Mouse (Mus musculus): ENCODE results near the gene Ccdc78.

Gene Ccdc78

DNA sequence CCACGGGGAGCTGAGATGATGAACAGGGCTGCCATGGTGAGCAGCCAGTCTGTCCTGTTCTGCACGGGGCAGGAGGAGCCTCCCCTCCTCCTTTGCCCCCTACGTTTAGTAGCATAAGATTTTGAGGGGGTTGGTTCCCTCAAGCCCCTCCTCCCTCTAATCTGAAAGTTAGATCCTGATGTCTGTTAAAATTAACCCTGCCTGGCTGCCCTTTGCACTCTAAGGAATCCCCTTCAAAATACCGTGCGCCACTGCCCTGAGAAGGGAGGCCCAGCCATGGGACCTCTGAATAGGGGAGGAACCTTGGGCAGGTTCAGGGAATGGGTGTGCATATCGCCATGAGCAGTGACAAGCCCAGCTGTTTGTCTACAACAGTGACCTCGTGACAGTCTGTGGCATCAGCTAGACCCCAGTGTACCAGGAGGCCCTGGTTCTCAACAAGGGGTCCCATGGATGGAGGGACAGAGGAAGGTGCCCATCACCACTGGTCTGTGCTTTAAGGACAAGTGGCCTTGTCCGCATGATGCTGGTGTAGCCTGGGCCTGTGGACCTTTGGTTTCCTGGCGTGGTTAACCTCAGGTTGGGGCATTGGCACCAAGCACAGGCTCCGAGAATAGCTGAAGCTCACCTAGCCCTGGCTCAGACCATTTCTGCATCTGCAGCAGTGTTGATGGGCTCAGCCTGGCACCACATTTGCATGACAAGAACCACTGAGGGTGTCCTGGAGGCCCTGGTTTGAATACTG lies 10.9 kb upstream of the Ccdc78 start:
- in situ Hi-C loops (cut with MboI; ENCODE audit: low pct_unique_long_range_greater_than_20kb in 1 of 2, low sequenced_read_pairs in 2 of 2, unreplicated experiment in 1 of 2): no loop called here

DNA sequence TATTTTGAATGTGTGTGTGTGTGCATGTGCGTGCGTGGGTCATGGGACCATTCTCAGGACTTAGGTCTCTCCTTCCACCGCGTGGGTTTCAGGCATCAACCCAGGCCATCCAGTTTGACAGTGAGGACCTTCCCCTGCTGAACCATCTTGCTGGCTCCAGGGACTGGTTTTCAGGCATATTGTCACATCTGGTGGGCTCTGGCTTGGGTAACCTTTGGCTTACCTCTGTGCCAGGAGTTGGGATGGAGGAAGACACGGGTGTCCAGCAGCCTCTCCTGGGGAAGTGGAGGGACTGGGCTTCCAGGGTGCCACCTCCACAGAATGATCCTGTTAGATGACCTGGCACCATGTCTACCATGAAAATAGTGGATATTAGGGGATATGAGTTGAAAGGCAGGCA lies 8.4 kb upstream of the Ccdc78 start:
- in situ Hi-C loops (cut with MboI; ENCODE audit: low pct_unique_long_range_greater_than_20kb in 1 of 2, low sequenced_read_pairs in 2 of 2, unreplicated experiment in 1 of 2): no loop called here

DNA sequence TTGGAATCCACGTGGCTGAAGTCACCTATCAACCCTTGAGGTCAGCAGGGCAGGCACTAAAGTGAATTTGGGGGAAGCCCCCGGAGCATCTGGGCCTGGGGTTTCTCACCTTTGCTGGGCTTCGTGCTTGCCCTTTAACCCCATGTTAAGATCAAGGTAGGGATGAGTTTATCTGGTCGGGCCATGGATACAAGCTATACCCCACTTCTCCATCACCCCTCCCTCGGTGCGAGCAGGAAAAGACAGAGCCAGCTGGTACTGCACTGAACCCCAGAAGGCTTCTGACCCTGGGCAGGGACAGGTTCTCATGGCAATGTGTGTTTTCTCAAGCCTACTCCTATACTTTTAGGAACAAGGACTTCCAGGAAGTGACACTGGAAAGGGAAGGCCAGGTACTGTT lies 5.0 kb upstream of the Ccdc78 start:
- in situ Hi-C loops (cut with MboI; ENCODE audit: low pct_unique_long_range_greater_than_20kb in 1 of 2, low sequenced_read_pairs in 2 of 2, unreplicated experiment in 1 of 2): no loop called here

DNA sequence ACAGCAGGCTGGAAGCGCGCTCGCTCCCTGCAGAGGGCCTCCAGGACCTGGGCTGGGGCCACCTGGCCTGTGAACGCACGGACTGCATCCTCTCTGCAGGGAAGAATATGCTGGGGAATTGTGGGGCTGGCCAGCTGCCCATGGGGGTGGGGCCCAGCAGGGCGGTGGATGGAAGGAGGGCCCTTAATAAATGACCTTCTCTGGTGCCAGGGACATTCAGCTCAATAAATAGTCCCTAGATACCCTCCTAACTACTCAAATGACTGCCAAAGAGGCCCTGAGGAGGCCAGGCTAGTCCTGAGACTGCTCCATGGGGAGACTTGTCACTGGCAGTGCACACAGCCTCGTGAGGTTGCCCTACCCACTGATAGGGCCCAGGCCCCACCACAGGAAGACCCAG lies 3.3 kb upstream of the Ccdc78 start:
- in situ Hi-C loops (cut with MboI; ENCODE audit: low pct_unique_long_range_greater_than_20kb in 1 of 2, low sequenced_read_pairs in 2 of 2, unreplicated experiment in 1 of 2): no loop called here

DNA sequence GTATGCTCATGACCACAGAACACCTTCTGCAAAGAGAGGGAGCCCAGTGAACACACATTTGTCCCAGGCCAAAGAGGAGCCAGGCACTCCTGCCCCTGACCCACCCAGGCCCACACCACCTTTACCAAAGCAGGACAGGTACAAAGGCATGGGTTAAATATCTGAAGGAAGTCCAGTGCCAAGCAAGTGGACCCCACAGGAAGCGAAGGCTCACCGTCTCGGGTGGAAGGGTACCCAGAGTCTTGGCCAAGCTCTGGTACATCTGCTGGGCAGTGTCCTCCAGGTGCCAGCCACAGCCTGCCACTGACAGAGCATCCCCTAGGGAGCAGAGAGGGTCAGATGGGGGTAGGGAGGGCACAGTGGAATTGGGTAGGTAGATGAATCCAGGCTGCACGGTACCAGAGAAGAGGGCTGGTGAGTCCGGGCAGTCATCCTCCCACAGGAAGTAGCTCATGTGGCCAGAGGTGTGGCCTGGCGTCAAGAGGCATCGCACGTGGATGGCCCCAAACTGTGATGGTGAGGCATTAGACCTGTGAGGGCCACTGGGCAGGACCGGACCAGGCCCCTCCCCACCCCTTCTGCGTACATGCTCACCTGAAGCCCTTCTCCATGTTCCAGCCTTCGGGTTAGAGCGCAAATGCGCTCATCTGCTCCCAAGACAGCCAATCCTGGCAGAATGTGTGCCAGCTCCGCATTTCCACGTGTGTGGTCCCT lies 2.4 kb upstream of the Ccdc78 start:
- in situ Hi-C loops (cut with MboI; ENCODE audit: low pct_unique_long_range_greater_than_20kb in 1 of 2, low sequenced_read_pairs in 2 of 2, unreplicated experiment in 1 of 2): no loop called here

DNA sequence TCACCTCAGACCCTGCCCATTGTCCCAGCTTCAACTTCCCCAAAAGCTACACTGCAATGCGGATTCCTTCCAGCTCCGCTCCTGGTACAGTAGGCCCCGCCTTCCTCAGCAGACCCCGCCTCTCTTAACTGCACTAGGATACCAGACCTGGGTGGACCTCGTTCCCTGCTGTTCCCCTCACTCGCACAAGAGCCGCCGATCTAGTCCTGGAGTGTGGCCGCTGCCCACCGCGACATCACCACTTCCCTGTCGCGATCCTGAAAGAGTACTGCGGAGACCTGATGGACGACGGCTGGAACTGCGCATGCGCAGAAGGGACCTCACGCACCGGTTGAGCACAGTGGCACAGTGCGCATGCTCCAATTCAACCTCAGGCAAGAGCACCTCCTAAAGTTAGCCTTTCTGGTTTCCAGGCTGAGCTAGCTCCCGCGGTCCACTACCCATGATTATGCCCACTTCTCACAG lies 1.1 kb upstream of the Ccdc78 start, which contains the start of gene Haghl:
Haghl (minus strand) TSS at position 393 of the 465 bp plus-strand sequence.
- in situ Hi-C loops (cut with MboI; ENCODE audit: low pct_unique_long_range_greater_than_20kb in 1 of 2, low sequenced_read_pairs in 2 of 2, unreplicated experiment in 1 of 2): no loop called here

DNA sequence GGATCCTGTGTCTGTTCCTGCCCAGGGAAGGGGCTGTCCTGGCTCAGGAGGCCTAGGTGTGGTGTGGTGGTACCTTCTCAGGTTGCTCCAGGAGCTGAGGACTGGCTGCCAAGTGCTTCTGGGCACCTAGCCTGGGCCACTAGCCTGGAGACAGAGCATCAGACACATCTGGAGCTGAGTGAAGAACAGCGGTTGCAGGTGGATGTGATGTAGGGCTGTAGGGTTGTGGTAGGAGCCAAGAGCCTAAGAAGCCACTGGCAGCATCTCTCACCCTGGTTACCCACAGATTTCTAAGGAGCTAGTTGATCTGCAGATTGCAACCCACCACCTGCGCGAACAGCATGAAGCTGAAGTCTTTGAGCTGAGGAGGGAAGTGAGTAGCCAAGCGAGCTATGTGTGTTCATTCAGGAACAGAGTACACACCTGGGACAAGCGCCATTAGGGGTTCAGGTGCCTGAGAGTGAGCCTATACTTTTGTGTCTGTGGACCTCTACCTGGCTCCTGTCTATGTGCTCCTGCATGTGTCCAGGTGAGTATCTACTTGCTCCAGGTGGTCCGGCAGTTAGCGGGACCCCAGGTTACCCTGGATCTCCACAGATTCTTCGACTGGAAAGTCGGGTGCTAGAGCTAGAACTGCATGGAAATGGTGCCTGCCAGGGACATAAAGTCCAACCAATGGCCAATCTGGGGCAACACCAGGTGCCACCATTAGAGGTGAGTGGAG lies 563 bp downstream of the Ccdc78 start:
- in situ Hi-C loops (cut with MboI; ENCODE audit: low pct_unique_long_range_greater_than_20kb in 1 of 2, low sequenced_read_pairs in 2 of 2, unreplicated experiment in 1 of 2): no loop called here

DNA sequence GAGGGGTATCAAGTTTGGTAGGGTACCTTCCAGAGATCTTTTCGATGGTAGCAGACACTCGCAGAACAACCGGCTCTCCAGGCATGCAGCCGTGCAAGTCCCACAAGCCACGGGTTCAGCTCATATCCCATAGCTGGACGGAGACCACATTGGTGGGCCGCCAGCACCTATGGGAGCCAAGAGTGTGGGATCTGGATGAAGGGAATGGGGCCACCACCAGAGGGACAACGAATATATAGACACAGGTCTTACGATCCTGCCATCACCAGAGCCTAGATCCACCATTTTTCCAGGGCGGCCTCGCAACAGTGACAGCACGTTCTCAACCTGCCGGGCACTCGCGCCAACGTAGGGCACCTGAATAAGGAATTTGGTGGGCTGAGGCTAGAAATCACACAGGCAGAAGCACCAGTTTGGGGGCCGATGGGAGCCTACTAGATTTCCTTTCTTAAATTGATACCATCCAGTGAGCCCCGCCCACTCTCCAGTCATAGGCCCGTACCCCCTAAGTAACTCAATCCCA lies 5.0 kb downstream of the Ccdc78 start:
- in situ Hi-C loops (cut with MboI; ENCODE audit: low pct_unique_long_range_greater_than_20kb in 1 of 2, low sequenced_read_pairs in 2 of 2, unreplicated experiment in 1 of 2): loop anchor here (10.0 kb wide), 2 partner anchors 57 to 317 kb away; partner anchors contain the start of gene Mslnl (in 1 of the 2)

DNA sequence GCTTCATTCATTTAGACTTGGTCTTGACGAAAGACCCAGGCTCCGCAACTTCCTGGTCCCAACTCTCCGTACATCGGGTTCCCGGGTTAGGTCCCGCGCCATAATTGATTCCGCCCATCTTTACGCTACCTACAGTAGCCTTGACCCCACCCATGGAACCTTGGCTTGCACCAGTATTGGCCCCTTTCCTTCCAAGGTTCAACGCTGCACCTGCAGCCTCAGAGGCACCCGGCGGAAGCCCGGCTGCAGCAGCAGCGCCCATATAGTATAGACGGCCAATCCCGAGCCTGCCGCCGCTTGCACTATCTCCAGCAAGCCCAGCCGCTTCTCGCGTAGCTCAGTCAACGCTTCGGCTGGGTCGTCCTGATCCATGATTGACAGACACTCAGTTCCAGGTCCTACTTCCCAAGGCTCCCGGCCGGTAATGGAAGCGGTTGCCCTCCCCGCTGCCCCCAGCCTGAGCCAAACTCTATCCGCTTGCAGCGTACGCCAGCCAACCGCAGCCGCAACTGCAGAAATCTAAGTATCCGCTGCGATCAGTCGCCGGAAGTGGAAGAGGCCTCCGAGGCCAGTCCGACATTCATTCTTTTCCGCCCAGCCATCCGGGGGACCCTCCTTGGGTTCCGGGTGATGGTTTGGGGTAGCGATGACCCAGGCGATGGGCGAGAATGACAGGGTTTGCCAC lies 5.6 kb downstream of the Ccdc78 start:
- in situ Hi-C loops (cut with MboI; ENCODE audit: low pct_unique_long_range_greater_than_20kb in 1 of 2, low sequenced_read_pairs in 2 of 2, unreplicated experiment in 1 of 2): loop anchor here (10.0 kb wide), 2 partner anchors 57 to 317 kb away; partner anchors contain the start of gene Mslnl (in 1 of the 2)

DNA sequence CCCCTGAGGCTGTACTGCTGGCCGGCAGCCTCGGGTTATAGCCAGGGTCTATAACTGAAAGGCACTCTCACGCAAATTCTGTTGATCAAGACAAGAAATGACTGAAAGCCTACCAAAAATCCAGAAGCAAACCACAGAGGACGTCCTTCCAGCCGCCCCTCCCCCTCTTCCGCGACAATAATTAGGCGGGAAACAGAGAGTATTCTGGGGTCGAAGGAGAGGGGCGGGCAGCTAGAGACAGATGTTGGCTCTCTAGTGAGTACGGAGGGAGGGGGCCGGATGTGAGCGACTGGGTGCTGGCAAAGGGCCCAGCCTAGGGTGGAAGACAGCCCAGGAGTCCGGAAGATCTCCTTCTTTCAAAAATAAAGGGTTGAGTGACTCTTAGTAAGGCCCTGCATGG lies 6.2 kb downstream of the Ccdc78 start, which contains the start of gene Fam173a:
Fam173a (minus strand) TSS at position 287 of the 400 bp plus-strand sequence.
- in situ Hi-C loops (cut with MboI; ENCODE audit: low pct_unique_long_range_greater_than_20kb in 1 of 2, low sequenced_read_pairs in 2 of 2, unreplicated experiment in 1 of 2): loop anchor here (10.0 kb wide), 2 partner anchors 58 to 318 kb away; partner anchors contain the start of gene Mslnl (in 1 of the 2)

DNA sequence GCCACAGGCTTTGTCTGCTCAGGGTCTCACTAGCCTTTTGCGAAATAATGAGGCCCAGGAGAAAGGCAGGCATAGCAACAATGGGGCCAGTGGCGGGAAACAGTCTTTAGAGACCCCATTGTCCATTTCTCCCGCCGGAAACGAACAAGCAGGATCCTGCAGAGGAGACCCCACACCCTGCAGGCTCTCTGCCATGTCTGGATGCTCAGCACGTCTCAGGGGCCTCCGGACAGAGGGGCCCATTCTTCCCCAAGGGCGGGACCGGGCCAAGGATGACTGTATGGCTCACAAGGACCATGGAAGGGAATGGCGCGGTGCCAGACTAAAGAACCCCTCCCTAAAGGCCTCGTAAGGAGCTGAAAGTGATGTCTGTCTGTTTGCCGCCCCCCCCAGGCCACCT lies 7.8 kb downstream of the Ccdc78 start:
- in situ Hi-C loops (cut with MboI; ENCODE audit: low pct_unique_long_range_greater_than_20kb in 1 of 2, low sequenced_read_pairs in 2 of 2, unreplicated experiment in 1 of 2): loop anchor here (10.0 kb wide), 2 partner anchors 59 to 319 kb away; partner anchors contain the start of gene Mslnl (in 1 of the 2)

DNA sequence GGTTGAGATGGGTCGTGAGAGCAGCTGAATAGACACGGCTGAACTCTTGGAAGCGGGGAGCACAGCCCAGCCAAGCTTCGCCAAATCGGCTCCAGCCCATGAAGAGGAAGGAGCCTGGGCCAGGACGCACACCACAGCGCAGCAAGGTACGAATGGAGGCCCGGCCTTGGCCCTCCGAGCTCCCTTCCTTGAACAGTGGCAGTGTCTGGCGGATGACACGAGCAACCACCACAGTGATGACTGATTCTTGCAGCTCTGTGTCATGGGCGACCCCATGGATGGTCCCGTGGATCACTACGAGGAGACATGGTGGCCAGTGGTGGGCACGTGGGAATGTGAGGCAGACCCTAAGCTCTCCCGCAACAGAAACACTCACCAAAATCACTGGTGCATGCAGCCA lies 8.6 kb downstream of the Ccdc78 start:
- in situ Hi-C loops (cut with MboI; ENCODE audit: low pct_unique_long_range_greater_than_20kb in 1 of 2, low sequenced_read_pairs in 2 of 2, unreplicated experiment in 1 of 2): loop anchor here (10.0 kb wide), 2 partner anchors 60 to 320 kb away; partner anchors contain the start of gene Mslnl (in 1 of the 2)

DNA sequence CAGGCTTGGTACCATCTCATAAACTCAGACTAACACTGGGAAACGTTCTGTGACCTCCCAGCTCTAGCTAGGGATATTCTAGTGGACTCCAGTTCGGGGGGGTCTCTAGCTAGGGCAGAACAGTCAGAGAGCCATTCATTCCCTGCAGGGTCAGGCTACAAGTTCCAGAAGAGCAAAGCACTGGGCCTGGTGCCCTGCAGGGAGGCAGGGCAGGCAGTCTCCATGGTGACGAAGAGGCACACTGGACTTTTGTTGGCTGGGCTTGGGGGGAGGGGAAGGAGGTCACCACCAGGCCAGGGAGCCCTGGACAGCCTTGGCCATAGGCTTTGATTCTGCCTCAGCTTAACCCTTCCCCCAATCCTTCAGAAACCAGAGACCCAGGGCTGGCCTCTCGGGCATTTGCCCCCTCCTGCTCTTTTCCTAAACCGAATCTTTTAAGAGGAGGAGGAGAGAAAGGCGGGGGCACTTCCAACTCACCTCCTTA lies 9.3 kb downstream of the Ccdc78 start, which contains the start of gene AC134908.4:
AC134908.4 (minus strand) TSS at position 51 of the 484 bp plus-strand sequence.
- in situ Hi-C loops (cut with MboI; ENCODE audit: low pct_unique_long_range_greater_than_20kb in 1 of 2, low sequenced_read_pairs in 2 of 2, unreplicated experiment in 1 of 2): loop anchor here (10.0 kb wide), 2 partner anchors 61 to 321 kb away; partner anchors contain the start of gene Mslnl (in 1 of the 2)

DNA sequence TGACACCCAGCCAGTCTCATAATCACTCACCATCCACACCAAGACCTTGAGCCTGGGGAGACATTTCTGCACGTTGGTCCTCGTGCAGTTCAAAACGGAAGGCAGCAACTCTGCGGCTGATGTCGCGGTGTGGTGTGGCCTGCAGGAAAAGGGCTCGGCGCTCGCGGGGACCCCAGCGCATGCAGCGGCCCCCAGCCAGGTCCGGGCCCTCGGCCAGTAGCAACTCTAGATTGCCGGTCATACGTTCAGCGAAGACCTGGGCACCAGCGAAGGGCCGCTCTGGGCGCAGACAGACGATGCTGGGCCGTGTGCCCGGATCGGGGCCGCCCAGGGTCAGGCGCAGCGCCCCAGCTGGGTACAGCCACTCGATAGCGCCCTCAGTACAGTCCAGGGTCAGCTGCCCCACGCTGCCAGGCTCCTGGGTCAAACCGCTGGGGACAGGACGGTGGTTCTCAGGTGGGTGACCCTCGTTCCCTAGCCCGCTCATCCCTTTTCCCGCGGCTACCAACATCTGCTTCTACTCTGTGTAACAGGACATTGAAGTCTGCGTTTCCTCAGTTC lies 9.9 kb downstream of the Ccdc78 start:
- in situ Hi-C loops (cut with MboI; ENCODE audit: low pct_unique_long_range_greater_than_20kb in 1 of 2, low sequenced_read_pairs in 2 of 2, unreplicated experiment in 1 of 2): loop anchor here (10.0 kb wide), 2 partner anchors 61 to 321 kb away; partner anchors contain the start of gene Mslnl (in 1 of the 2)

DNA sequence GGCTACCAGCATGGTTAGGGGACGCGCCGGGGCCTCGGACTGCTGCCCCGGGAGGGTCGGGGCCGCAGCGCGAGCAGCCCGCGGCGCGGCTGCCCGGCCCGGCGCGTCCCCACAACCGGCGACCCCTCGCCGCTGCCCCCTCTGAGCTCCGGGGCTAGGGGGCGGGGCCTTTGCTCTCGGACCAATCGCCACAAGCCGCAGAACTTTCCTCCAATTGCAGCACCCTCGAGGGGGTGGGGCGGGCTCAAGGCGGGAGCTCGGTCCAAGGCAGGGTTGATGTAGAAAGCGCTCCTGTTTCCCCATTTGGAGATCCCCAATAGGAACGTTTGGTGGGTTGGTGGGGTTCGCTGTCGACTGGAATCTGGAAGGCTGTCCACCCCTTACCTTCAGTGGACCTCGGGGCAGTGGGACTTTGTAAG lies 10.6 kb downstream of the Ccdc78 start, which contains the start of gene Metrn:
Metrn (minus strand) TSS at position 186 of the 419 bp plus-strand sequence.
- in situ Hi-C loops (cut with MboI; ENCODE audit: low pct_unique_long_range_greater_than_20kb in 1 of 2, low sequenced_read_pairs in 2 of 2, unreplicated experiment in 1 of 2): loop anchor here (10.0 kb wide), 2 partner anchors 62 to 322 kb away; partner anchors contain the start of gene Mslnl (in 1 of the 2)

DNA sequence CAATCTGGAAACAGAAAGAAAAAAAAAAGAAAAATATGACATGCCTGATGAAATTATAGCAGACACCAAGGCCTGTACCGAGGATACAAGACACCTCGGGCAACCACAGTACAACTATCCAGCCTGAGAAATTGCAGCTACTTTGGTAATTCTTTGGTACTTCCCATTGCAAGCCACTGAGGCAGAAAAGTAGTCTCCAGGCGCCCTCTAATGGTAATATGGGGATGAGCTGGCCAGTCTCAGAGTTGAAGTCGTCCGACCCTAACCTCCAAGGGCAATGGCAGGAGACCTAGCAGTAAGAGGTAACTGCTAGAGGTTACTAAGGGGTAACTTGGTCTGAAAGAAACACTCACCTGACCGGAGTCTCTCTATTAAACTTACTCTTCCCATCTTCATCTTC lies 14.6 kb downstream of the Ccdc78 start:
- in situ Hi-C loops (cut with MboI; ENCODE audit: low pct_unique_long_range_greater_than_20kb in 1 of 2, low sequenced_read_pairs in 2 of 2, unreplicated experiment in 1 of 2): loop anchor here in 1 of 2 experiments (10.0 kb wide), 1 partner anchor 96 kb away; no protein-coding TSS in a partner anchor

All from mouse embryonic stem cell (cell line).